Mouse (Mus musculus) heart, adult 18-20 months (tissue): Measurements from ENCODE around the gene Gstp2. TPM values are rescaled to one million over a fixed set of nuclear protein-coding genes. Genes with fewer than 3 reads are reported as not detected.

Experiments used
- DNase-seq, 2 experiments: peaks; one replicate each; pipeline ENCODE4 v3.0.0; 2021 to 2022; ENCODE audit warnings: mixed read lengths in 1 of 2
- total RNA-seq, 2 experiments: library from RNA; stranded (reverse); gene quantifications; 2 replicates each; pipeline ENCODE4 v1.2.3; 2021

The Gstp2 gene
- total RNA-seq, 2 experiments from 2014 or later = 123 to 134 TPM

DNA sequence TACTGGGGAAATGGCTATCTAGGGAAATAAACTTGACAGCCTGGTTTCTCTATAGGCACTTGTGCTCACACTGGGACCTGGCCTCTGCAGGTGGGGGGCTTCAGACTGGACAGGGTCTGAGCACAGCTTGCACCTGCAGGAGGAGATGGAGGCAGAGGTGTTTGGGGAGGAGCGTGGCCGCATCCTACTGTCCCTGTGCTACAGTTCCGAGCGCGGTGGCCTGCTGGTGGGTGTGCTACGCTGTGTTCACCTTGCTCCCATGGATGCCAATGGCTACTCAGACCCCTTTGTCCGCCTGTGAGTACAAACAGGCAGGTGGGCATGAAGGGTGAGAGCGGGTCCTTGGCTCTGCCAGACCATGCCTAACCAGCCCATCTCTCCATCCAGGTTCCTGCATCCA lies 39.9 kb downstream of the Gstp2 start:
- no peak for DNase-seq

DNA sequence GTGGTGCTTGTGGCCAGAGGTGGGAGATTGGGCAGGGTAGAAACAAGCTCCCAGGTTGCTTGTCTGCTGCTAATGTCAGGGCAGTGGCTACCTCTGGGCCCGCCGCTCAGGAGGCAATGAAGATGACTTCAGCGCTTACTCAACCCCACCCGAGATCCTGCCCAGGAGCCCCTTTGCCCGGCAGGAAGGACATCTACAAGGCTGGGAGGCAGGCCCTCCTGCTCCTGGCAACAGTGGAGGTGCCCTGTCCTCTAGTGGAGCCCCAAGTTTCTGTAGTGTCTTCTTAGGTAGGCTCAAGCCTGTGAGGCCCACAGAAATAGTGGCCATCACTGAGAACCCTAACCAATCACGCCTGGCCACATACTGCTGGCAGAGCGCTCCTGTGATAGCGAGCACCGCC lies 40.7 kb downstream of the Gstp2 start:
- DNase-seq = no peak

DNA sequence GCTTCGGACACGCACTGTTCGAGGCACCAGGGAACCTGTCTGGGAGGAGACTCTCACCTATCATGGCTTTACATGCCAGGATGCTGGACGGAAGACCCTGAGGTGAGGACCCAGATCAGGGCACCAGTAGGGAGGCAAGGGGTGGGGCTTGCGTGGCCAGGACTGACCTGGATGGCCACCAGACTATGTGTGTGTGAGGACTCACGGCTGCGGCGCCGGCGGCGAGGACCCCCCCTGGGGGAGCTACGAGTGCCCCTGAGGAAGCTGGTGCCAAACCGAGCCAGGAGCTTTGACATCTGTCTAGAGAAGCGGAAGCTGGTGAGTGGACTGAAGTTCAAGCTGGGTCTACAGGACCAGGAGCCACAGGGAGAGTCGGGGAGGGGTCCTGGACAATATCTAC lies 41.5 kb downstream of the Gstp2 start:
- peak in 1 of 2 experiments; percentile 35 for DNase-seq

DNA sequence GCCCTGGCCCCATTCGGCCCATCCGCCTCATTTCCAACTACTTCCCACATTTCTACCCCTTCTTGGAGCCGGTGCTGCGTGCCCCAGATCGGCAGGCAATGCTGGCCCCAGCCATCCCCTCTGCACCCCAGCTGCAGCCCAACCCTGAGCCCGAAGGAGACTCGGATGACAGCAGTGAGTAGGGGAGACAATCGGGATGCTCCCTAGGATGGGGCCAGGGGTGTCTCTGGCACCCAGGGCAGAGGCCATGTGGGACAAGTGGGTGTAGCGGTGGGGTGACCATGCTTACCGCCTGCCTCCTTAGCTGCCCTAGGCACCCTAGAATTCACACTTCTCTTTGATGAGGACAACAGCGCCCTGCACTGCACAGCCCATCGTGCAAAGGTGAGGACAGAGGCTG lies 42.2 kb downstream of the Gstp2 start:
- peak in 1 of 2 experiments; percentile 25 for DNase-seq

DNA sequence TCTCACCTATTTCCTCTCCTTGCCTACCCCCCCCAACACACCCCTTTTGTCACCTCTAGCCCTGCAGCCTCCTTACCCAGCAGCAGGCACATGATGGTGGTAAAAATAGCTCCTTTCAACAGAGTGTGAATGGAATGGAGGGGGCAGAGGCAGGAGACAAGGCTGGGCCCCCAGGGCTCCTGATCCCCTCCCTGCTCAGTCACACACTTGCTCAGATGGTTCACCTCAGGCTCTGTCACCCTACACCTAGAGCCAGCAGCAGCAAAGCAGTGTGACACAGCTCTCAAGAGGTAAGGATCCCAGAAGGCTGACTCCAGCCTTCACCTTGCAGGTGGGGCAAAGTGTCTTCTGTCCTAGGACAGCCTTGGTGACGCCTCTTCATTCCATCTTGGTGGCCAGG lies 42.7 kb downstream of the Gstp2 start, which contains the start of gene Doc2g:
TSS of gene Doc2g (plus strand) at position 202 of the 400 bp plus-strand sequence.
- peak; percentile 52 to 70 for DNase-seq

DNA sequence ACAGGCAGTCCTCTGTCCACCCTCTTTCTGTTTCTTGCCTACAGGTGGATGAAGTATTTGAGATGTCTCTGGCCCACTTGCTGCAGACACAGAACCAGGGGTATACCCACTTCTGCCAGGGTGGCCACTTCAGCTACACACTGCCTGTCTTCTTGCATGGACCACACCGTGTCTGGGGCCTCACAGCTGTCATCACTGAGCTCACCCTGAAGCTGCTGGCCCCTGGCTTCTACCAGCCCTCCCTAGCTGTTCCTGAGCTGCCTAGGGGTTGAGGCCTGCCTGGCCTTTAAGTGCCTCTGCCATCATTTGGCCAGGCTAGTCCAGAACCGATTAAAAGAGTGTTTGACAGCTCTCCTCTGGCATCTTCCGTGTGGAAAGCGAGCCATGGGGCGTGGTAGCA lies 44.1 kb downstream of the Gstp2 start:
- DNase-seq = peak in 1 of 2 experiments; percentile 34

DNA sequence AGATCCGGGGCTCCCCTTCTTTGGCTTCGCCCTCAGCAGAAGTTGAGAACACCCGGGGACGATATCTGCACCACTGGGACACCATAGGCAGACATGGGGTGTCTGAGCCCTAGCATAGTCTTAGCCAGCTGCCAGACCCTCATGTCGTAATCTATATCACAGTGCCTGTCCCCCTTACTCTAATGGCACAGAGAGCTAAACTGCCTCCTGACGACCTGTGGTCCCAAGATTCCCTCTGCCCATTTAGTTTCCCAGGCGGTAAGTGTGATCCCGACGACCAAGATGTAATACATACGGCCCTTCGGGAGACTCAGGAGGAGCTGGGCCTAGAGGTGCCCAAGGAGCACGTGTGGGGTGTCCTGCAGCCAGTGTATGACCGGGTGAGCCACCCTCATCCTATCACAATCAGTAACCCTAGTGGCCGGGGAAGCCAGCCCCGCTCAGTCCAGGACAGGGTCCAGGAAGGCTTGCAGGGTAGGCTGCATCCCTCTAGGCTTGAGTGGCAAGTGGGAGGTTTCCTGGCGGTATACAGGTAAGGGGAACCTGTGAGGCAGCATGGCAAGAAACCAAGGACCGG lies 44.8 kb downstream of the Gstp2 start:
- peak in 1 of 2 experiments; percentile 45 for DNase-seq

DNA sequence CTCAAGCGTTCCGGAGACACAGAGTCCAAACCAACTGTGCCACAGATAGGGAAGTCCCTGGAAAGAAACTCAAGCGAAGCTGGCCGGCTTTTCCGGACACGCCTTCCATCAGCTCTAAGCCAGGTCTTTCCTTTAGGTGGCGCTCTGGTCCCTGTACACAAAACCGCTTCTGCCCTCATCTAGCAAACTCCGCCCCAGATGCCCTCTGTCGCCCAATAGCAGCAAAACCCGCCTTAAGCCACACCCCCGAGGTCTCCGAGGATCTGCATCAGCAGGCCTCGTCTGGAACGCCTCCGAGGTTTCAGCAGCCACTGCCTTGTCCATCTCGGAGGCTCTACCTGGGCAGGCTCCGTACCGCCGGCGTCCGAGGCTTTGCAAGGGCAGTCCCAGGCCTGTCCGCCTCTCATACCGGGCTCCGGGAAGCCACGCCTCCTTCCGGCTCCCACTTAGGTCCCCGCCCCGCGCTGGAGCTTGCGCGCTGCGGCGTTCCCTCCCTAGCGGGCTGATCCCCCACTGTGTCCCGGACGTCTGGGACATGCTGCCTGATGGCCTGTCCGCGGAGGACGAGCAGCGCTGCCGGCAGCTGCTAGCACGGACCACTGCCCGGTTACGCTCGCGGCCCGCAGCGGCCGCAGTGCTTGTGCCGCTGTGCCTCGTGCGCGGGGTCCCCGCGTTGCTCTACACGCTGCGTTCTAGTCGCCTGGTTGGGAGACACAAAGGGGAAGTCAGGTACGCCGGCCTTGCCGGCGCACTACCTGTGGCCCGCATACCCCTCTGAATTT lies 45.5 kb downstream of the Gstp2 start, which contains the start of the genes Nudt8 and Gm49405:
TSS of gene Nudt8 (plus strand) at position 462 of the 782 bp plus-strand sequence.
TSS of gene Gm49405 (plus strand) at position 508 of the 782 bp plus-strand sequence.
- peak; percentile 98 to 99 for DNase-seq

DNA sequence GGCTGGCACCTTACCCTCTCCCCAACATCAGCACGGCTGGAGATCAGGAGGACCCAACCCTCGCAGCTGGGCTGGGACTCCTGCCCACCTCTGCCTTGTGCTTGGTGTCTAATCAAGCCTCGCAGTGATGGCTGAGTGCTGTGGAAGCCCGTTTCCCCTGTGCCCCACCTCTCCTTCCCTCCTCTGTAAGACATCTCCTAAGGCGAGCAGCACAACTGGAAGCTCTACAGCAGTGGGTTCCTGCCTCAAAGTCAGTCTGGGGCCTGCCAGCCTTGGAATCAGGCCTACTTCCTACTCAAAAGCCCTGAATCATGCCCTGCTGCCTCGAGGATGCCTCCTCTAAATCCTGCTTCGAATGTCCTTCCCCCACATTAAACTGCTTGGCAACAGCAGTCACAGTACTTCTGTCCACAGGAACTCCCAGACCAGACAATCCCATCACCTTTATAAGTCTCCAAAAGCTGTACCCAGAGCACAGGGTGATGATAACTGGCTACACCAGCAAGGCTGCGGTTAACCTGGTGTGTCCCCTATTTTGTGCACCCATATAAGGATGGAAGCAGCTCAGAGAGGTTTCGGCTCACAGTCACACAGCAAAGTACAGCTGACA lies 46.6 kb downstream of the Gstp2 start:
- no peak for DNase-seq

DNA sequence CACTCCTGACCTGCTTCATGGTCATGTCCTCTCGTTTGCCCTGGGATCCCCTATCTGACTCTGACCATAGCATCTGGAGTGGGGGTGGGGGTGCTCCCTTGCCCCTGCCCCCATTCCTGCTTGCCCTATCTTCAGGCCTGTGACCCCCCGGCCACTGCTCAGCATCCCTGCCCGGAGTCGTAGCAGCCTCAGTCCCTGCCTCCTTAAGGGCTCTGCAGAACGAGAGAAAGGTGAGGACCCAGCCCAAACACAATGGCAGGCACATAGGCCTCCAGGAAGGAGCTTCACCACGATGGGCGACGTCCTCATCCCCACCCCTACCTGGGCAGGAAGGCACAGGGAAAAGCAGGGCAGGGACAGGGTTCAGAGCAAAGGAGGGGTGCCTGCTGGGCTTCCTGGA lies 47.5 kb downstream of the Gstp2 start:
- no peak for DNase-seq

DNA sequence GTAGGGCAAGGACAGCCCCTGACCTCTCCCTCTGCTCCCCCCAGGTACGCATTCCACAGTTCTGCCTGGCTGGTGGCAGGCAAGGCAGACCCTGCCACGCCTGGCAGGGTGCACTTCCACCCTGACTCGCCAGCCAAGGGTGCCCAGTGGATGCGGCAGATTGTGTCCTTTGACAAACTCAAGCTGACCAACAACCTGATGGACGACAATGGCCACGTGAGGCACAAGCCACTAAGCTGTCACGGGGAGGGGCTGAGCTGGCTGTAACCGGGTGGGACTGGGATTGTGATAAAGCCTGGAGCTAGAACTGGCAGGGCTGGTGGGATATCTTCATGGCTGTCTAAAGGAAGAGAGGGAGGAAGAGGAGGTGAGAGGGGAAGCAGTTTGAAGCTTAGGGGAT lies 48.6 kb downstream of the Gstp2 start:
- no peak for DNase-seq

DNA sequence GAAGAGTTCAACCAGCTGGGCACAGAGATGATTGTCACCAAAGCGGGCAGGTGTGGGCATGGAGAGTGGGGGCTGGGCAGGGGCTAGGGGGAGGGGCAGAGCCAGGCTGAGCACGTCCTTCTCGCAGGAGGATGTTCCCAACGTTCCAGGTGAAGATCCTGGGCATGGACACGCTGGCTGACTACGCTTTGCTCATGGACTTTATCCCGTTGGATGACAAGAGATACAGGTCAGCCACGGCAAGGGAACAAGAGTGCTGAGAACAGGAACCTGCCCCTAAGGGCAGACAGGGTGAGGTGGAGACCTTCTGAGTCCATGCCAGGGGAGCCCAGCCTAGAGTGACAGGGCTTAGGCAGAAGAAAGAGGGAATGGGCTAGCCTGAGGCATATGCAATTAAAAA lies 49.1 kb downstream of the Gstp2 start:
- DNase-seq = no peak

DNA sequence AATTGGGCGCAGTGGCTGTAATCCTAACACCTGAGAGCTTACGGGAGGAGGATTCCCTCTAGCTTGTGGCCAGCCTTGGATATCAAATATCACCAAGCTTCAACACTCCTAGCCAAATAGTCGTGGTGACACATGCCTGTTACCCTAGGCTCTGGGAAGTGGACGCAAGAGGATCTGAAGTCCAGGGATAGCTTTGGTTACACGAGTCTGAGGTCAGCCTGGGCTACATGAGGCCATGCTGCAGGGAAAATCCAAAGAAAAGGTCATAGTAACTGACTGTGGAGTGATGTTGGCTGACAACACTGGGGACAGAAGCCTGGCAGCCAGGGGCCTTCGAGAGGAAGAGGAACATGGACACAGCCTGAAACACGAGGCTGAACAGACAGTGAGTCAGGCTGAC lies 49.7 kb downstream of the Gstp2 start:
- no peak for DNase-seq

DNA sequence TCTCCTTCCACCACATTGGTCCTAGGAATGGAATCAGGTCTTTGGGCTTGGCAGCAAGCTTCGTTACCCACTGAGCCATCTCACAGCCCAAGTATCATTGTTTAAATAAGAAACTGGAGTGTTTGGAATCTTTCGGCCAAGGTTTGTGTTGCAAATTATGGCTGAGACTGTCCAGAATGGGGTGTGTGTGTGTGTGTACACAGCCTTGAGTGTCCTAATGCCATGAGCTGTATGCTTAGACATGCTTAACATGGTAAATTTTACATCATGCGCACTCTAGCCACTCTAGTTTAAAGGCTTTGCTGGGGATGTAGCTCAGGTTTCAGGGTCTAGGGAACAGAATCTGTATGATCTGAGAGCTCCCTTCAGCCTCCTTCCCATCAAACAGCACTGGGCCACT lies 50.3 kb downstream of the Gstp2 start:
- DNase-seq = no peak

DNA sequence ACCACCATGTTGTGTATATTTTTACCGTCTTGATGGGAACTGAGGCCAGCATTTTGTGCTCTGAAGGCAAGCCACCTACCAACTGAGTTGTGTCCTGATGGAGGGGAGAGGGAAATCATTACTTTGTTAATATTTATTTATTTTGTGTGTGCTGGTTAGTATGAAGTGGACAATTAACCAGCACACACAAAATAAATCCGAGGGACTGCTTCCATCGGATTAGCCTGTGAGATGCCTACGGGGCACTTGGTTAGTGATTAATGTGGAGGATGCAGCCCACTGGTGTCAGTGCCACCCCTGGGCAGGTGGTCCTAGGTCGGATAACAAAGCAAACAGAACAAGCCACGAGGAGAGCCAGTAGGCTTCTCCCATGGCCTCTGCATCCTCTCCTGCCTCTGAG lies 50.9 kb downstream of the Gstp2 start:
- DNase-seq = no peak

DNA sequence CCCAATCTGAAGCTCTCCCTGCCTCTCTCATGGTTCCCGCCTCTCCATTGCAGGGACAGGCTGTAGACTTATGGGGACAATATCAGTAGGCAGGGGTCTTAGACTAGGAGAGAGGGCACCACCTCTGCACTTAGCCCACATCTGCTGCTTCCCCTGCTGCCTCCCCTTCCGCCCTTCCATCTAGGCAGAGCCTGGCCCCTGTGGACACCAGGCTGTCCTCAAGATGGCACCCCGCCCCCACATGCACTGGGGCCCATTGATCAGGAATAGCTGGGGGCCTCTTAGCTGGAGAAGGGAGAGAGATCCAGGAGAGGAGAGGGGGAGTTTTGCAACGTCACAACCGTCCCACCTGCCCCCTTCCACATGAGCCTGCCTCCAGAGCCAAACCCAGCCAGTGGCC lies 53.4 kb downstream of the Gstp2 start, which contains the start of gene Tbx10:
TSS of gene Tbx10 (plus strand) at position 337 of the 400 bp plus-strand sequence.
- no peak for DNase-seq

DNA sequence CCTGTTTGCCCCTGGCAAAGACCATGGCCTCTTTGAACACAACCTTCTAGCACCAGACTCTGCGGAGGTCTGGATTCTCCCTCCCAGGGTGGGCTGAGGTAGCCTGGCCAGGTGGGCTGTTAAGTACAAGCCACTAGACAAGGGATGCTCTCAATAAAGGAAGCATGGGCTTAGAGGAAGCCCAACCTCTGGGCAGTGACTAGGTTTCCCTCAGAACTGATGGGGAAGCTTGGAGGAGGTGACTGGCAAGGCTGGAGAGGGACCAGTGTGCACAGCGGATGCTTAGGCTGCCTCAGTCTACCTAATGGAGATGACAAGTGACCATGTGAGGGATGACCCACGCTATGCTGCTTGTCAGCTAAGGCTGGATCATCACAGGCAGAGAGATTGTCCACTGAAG lies 53.9 kb downstream of the Gstp2 start:
- no peak for DNase-seq

DNA sequence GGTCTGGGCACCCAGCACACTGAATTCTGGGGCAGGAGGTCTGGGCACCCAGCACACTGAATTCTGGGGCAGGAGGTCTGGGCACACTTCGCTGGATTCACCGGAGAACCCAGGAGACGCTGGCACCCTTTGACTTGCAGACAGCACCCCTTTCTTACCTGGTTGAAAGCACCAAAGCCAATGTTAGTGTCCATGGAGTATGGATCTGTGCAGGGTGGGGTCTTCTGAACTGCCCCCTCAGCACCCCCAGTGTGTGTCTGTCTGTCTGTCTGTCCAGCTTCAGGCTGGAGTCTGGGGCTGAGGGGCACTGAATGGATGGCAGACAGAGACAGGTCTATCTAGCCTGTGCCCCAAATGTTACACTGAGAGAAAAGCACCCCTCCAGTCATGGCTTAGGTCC lies 54.3 kb downstream of the Gstp2 start:
- DNase-seq = no peak

DNA sequence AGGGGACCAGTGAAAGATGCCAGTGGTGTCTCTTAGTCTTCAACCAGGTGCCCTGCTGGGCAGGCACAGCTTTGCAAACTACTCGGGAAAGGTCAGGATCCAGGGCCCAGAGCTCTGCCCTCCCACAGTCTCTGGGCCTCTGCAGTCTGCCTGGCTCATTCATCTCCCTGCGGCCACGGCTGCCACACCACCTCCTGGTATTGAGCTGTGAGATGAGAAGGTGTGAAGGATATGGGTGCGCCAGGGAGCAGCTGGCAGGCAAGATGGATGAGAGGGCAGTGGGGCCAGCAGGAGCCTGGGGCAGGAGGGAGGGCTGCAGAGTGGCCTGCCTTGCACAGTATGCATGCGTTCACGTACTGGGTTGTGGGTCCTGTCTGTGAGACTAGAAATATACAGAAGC lies 55.0 kb downstream of the Gstp2 start:
- DNase-seq = no peak
